Mouse (Mus musculus) common myeloid progenitor, adult 5-6 weeks (primary cell): ENCODE data around the gene U2af1l4. TPM values are rescaled to one million over a fixed set of nuclear protein-coding genes. Genes with fewer than 3 reads are reported as not detected.

ENCODE experiments used
- ATAC-seq: replicated peaks from 2 replicates; pipeline ENCODE4 v1.8.0; 2016; ENCODE audit warnings: low read depth, mild to moderate bottlenecking, moderate TSS enrichment, inconsistent platforms; ENCODE audit not compliant: poor library complexity, severe bottlenecking
- total RNA-seq: library from RNA; stranded (forward); fragments of 200-1000, 187-1606 nt; gene quantifications from 2 replicates; pipeline ENCODE4 v1.2.3, GENCODE M21; 2017

U2af1l4 gene
- total RNA-seq, 1 experiment from 2014 or later: 68.5 TPM

DNA sequence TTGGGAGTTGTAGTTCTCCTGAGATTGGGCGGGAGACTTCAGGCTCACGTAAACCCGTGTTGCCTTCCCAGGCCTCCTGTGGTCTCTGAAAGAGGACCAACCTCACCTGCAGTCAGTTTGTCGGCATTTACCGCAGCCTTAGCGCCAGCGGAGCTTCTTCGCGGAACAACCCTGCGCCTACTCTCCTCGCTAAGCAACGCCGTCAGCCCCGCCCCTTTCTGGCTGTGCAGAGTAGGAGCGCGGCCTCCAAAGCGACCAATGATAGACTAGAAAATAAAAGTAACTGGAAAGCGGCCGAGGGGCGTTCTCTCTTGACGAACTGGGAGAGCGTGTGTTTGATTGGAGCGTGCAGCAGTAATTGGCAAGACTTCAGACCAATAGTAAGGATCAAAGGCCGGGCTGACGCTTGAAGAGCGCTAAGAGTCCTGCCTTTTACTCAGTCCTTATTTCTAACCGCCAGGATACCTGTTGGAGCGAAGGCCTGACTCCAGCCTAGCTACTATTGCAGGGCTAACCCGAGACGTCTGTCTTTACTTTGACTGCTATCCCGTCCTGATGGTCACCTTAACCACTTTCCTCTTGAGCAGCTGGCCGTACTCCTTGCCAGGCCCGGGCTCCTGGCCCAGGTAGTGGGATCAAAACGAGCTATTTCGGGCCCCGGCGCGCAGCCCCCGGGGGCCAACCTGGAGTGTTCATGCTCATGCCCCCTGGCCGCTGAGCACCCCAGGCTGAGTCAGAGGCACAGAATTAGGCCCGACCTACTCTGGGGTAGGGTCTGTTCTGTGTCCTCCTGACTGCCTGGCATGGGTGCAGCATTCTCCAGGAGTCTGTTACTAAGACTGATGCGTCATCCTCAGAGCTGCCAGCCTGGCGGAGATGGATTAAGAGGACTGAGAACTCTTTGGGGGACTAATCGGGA, 10.7 kb upstream of the U2af1l4 start, which contains the start of the genes Hspb6 and Proser3:
TSS of gene Hspb6 (plus strand) at position 77 of the 919 bp plus-strand sequence.
TSS of gene Proser3 (minus strand) at position 198 of the 919 bp plus-strand sequence.
- ATAC-seq: peak; percentile 88

DNA sequence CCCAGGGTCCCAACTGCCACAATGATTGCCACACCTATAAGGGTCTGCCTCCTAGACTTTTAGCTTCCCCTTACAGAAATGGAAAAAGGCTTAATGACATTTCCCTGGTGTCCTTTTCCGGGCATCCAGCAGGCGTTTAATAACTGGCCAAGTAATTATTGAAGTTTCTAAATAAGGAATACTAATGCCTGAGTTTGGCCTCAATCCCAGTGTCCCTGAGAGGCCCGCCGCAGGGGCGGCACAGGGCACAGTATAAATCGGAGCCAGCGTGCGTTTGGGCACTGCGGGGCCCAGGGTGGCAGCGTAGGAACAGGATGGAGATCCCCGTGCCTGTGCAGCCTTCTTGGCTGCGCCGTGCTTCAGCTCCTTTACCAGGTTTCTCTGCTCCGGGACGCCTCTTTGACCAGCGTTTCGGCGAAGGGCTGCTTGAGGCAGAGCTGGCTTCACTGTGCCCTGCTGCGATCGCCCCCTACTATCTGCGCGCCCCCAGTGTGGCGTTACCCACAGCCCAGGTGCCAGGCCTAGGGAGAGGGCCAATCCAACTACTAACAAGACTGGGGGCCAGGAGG, 10.0 kb upstream of the U2af1l4 start:
- no peak for ATAC-seq

DNA sequence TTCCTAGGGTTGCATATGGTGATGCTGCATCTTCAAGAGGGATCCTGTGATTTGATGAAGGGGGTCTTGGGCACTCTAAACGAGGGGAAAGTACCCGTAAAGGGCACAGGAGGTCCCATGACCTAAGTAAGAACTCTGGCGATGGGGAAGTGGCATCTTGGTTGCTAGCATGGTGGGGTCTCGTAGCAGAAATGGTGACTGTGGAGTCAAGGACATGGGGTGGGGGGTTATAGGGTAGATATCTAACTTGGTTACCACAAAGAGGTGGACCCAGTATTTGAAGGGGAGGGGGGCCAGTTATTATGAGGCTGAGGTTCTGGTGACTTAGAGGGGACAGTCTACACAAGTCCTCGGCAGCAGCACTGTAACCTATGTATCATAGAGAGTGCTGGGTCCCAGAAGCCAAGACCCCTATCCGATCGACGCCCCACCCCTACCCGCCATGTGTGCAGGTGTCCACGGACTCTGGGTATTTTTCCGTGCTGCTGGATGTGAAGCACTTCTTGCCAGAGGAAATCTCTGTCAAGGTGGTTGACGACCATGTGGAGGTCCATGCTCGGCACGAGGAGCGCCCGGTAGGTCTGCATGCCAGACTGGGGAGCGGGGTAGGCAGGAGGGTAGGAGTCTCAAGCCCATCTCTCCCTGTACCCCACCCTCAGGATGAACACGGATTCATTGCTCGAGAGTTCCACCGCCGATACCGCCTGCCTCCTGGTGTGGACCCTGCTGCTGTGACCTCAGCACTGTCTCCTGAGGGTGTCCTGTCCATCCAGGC, 9.1 kb upstream of the U2af1l4 start:
- ATAC-seq: no peak

DNA sequence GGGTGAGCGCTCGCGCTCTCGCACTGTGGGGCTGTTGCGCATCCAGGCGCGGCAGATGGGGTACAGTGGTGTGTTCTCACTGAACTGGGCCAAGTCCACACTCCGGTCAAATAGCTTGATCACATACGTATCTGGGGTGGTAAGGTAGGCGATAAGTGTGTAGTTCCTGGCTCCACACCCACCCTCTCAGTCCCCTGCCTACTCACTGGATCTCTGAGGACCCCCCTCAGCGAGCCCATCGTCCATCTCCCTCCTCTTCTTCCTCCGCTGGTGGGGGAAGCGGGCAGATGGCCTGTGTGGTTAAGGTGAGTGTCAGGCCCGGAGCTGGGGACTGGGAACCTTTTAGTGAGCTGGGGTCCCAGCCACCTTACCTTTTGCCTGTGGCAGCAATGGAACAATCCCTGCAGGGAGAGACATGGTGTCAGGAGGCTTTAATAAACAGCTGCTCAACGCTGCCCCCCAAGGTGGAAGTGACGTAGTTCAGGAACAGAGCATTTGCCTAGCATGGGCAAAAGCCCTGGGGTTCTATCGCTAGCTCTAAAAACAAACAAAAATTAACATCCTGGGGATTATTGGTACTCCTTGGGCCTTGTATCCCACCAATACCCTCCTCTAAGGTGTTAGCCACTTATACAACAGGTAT, 6.1 kb upstream of the U2af1l4 start:
- ATAC-seq: no peak

DNA sequence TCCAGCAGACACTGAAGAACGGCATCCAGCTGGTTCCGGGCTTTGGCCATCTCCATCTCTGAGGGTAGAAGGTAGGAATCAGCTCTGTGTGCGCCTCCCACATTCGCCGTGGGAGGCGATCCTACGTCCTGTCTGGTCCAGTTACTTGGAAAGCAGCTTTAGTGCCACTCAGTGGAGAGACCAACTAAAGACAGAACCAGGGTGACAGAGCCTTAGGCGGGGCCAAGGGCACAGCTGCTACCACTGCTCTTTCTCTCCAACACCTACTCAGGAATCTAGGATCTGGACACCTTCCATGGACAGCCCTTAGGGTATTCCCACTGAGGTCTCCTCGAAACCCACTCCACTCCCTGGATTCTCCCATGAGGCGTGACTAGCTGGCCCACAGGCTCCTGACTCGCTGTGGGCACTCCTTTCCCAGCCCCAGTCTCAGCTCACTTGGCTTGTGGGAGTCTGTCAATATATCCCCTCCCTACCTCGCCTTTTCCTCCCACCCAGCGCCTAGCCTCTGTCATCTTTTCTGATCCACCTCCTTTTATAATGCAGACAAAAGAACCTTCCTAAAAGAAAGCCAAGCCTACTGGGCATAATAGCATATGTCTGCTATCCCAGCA, 5.1 kb upstream of the U2af1l4 start:
- ATAC-seq: no peak

DNA sequence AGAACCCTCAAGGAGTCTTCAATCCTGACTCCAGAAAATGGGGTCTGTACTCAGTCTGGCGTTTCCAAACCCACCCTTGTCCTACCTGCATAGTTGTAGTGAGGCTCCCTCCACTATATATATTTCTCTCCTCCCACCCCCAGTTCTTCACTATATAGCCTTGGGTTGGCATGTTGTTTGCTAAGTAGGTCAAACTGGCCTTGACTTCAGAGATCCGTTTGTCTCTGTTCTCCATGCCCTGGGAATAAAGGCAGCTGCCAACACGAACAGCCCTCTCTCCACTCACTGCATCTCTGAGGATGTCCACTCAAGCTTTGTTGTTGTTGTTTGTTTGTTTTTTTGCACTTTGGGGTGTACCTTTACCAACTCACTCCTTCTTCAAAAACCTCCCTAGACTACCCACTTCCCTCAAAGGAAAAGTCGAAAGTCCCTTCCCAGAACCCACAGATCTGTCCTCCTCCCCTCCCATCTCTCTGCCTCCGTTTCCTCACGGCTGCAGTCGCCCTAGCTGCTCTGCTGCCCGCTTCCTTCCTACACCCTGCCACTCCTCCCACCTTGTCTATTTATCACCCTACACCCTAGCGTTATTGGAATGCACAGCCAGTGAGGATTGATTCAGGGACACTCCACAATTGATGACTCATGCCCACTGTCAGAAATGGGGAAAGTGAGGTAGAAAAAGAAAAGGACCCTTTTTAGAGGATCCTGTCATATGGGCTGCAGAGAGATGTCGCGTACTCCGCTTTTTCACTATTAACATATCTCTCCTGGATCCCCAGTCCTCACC, 4.3 kb upstream of the U2af1l4 start:
- ATAC-seq: no peak

DNA sequence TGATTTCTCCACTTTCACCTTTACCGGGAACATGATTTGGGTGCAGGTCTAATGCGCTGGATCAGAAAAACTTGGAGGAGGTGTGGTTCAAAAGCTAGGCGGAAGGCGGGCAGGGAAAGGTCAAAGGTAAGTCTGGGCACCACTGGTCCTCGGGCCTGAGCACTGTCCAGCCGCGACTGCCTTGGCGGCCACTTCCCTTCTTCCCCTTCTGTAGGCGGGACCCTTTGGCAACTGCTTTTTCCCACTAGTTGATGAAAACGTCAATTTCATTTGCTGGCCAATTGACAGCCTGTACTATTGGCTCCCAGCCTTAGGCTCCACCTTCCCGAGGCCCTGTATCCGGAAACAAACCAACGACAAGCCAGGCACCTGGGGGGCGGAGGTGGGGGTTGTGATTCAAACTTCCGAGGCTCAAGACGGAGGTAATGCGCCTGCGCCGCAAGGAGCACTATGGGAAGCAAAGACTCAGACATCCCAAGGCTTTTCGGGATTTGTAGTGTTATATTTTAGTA, 3.6 kb upstream of the U2af1l4 start, which contains the start of gene Lin37:
TSS of gene Lin37 (minus strand) at position 396 of the 512 bp plus-strand sequence.
- ATAC-seq: peak; percentile 79

DNA sequence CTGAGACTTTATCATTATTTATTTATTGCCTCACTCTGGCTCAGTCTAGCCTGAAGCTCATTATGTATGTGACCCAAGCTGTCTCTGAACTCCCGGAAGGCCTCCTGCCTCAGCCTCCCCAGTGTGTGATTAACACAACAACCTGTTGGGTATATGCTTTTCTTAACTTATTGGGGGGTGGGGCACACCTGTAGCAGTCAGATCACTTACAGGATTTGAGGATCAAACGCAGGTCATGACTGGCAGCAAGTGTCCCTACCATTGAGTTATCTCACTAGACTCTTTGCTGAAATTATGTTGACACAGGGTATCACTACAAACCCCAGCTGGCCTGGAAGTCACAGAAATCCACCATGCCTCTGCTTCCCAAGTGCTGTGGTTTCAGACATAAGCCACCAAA, 2.8 kb upstream of the U2af1l4 start:
- no peak for ATAC-seq

DNA sequence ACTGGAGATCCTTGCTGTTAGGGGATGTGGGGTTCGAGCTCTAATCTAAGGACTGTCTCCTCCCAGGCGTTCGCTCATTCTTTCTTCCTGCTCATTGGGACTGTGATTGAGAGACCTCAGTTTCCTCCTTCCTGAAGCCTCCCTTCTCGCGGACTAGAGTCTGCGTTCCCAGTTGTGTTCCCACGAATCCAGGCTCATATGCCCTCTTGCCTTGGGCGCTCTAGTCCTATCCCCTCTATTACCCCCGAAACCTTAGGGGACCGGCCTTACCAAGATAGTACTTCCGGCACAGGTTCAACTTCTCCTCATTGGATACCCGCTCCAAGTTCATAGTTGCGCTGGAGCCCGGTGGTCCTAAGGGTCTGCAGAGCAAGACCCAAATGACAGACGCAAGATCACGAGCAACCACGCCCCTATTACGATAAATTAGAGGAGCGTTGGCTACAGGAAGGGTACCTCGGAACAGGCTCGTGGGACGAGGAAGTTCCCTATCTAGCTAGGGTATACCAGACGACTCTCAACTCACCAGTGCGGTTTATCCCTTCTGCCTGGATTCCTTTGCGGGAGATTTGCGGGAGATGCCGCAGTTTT, 480 bp upstream of the U2af1l4 start:
- peak; percentile 9; the same call in 1 of the 2 replicates for ATAC-seq

DNA sequence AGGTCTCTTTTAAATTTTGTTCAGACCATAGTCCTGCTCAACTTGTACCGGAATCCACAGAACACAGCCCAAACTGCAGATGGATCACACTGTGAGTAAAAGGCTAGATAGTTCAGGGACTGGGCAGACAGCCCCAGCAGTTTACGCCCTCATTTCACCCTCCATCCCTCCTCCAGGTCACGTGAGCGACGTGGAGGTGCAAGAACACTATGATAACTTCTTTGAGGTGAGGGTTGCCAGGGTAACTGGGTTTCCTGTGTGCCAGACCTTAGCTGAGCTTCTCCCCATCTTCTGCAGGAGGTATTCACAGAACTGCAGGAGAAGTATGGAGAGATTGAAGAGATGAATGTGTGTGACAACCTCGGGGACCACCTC, 792 bp downstream of the U2af1l4 start:
- ATAC-seq: no peak

DNA sequence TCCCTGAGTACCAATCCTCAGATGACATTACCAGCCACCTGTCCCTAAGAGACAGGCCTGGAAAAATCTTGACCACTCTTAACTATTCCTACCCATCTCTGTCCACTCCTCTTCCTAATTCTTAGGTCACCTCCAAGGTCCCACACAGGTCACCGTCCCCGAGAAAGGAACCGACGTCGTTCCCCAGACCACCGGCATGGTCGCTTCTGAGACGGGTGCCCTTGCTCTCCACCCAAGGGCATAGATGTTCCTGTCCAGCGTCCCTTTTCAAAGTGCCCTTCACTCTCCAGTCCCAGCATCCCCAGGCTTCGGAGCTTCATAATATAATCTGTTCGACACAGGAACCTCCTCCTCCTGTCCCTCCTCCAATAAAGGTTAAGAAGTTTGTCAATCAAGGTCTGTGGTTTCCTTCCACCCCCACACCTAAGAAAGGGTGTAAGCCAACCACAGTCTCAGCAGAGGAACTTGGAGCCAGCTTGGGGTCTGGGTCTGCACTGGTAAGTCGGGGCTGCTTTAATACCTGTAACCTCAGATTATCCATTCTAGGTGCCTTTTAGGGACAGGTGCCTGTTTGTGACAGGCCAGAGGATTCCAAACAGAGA, 2.0 kb downstream of the U2af1l4 start, which contains the start of gene Igflr1:
TSS of gene Igflr1 (plus strand) at position 458 of the 602 bp plus-strand sequence.
- ATAC-seq: no peak

DNA sequence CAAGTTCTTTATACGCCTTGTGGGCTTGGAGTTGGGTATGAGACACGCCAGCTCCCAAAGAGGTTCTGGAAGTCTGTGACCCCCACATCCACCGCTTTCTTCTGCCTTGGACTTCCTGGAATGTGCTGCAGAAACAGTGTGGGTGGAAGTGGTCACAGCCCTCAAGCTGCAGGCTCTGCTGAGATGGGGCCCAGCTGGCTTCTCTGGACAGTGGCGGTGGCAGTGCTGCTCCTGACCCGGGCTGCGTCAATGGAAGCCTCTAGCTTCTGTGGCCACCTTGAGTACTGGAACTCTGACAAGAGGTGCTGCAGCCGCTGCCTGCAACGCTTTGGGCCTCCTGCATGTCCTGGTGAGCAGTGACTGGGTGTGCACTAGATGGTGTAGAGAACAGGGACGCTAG, 2.9 kb downstream of the U2af1l4 start:
- no peak for ATAC-seq

DNA sequence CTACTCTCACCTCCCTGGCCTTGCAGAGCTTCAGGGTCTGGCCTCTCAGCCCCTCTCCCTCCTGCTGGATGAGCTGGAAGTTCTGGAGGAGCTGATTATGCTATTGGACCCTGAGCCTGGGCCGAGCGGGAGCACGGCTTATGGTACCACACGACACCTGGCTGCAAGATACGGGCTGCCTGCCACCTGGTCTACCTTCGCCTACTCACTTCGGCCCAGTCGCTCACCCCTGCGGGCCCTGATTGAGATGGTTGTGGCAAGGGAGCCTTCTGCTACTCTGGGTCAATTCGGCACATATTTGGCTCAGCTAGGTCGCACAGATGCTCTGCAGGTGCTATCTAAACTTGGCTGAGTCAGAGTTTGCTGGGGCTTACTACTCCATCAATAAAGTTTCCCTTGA, 4.5 kb downstream of the U2af1l4 start:
- ATAC-seq: no peak

DNA sequence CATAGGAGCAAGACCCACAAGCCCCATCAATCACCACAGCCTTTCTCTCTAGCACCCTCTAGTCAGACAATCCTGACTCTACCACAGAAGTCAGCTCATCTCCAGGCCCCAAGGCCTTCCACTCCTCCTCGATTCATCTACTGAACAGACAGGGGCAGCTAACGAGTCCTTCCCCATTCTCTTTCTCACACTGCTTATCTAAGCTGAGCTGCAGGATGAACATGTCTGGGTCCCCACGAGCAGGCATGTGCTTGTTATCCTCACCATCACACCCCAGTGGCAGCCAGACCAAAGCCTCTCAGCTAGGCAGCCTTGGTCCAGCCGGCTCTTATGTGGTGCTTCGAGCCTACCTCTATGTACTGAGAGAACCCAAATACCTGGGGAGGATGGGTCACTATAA, 9.3 kb downstream of the U2af1l4 start:
- ATAC-seq: no peak

DNA sequence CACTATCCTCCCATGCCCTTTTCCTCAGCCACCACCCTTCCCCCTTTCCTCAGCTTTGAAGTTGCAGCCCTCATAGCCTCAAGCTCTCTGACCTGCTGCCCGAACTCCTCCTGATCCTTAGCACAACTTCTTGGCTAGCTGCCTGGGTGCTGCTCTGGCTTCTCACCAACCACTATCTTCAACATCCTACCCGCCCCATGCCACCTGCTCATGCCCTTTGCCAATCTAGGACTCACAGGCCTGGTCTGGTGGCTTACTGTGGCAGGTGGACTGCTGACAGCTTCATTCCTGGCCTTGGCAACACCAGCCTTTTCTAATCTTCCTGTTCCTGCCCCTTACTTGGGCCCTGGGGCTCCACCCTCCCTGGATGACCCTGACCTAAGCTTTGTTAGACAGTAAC, 9.9 kb downstream of the U2af1l4 start:
- ATAC-seq: peak; percentile 65; the same call in 1 of the 2 replicates

DNA sequence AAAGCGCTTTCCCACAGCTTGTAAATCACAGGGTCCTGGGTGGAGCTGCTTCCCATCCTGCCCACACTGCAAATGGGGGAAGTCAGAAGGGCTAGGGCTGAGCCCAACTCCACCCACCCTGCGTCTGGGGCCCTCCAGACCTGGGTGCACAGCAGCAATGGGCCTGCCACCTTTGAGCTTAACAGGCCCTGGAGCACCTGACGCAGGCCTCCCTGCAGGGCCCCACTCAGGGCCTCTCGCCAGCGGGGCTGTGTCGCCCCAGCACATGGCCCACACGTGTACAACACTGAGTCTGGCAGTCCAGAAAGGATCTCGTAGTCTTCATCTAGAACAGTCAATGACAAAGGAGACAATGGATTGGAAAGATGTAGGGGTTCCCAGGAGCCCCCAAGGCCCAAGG, 16.8 kb downstream of the U2af1l4 start:
- no peak for ATAC-seq

DNA sequence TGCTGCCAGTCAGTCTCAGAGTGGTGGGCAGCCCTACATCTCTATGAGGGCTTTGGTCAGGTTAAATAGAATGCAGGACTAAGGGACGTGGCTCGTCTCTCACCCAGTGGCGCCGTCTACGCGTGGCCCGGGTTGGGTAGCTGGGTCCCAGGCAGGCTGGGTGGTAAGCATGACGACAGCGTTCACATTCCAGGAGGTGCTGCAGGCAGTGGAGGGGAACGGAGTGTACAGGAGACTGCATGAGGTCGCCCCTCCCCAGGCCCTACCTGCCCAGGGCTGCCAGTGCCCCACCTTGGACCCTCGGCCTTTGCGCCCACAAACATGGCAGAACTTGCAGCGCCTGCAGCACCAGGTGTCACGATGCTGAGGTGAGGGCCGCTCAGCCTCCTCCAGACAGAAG, 18.4 kb downstream of the U2af1l4 start:
- ATAC-seq: no peak

DNA sequence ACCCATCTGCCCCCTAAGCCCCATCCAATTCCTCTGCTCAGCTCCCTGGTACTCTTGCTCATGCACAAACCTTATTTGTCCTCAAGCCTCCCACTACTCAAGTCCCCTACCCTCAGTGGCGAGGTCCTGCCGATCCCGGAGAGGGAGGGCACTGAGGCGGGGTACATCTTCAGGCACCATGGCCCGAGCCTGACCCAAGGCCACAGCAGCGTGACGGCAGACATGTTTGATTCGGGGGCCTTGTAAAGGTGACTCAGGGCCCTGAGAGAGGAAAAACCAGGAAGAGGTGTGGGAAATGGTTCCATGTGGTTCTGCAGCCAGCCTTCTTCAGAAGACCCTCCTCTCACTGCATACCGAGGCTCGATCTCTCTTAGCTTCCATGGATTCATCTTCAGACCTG, 21.2 kb downstream of the U2af1l4 start:
- ATAC-seq: no peak
